Mouse (Mus musculus): ENCODE data around the gene Csf1.
"Not testable (repeated sequence)": the region's sequence is repeated elsewhere in the genome, so short reads cannot be mapped to it uniquely, and the experiment has no call there.

Gene Csf1

DNA sequence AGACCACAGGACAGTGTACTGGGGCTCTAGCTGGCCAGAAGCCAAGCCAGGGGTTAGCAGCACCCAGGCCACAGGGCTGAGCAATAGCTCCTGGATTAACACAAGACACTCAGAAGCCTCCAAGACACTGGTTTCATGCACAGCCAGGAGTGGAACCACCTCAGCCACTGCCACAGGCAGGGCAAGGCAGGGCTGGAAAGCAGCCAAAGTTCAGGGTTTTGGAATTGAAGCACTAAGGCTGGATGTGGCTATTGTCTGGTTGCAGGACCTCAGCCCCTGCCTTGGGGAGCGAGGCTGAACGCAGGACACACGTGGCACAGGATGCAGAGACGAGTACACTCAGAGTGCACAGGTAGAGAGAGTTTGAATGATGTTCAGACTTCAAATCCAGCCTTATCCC is 10.8 kb downstream of the Csf1 start:
- no peak for DNase-seq (ENCODE audit: extremely low spot score)

DNA sequence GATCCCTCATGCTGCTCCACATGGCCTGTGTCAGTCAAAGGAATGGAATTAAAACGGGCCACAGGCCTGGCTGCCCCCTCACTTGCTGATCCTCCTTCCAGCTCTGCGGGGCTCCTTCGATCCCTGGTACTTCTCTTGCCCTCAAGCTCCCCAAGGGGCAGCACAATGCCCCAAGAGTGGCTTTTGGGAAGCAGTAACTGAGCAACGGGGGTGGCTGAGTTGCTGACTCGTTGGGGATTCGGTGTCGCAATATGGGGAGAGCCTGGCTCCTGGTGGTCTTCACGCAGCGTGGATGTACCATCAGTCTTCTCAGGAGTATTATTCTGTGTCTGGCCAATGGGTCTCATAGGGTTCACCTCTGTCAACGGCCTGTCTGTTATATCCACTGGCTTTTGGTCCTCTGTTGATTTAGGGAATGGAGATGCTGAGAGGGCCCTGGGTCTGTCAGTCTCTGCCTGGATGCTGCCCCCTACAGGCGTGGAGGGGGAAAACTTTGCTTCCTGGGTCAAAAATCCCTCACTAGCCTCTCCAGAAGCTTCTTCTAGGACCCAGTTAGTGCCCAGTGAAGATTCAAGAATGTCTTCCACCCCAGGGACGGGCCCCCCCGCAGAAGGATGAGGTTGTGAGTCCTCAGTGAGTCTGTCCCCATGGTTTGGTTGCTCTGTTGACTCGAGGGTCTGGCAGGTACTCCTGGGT is 11.9 kb downstream of the Csf1 start:
- no peak for DNase-seq (ENCODE audit: extremely low spot score)

DNA sequence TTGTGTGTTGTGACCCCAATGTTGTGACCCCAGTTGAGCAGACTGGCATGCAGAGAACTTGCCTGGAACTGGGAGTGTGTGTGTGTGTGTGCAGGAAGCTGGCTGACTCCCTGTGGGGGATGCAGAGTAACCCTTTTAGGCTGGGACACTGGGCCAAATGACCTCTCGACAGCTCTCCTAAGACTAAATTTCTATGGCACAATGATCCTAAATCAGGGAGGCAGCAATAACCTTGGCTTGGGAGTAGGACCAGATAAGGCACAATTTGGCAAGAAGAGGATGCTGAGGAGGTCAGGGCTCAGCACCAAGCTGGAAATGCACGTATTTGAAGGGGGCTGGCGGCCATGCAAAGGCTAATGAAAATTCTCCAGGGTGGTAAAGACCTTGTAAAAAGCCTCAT is 14.2 kb downstream of the Csf1 start:
- DNase-seq (ENCODE audit: extremely low spot score) = no peak

DNA sequence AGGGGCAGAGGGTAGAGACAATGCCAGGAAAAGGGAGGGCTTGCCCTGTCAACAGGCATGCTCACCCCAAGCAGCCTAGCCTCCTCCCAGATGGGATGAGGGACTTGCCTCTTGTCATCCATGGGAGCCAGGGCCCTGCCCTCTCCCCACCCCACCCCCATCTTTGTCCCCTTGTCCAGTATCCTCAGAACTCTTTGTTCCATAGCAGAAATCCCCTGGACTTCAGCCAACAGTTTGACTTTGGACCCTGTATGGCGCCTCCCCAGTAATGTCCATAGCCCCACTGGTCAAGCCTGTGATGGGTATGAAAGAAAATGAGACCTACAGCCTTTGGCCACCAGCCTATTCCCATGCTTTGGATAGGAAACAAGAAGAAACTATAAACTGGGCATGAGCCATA is 16.6 kb downstream of the Csf1 start:
- no peak for DNase-seq (ENCODE audit: extremely low spot score)

DNA sequence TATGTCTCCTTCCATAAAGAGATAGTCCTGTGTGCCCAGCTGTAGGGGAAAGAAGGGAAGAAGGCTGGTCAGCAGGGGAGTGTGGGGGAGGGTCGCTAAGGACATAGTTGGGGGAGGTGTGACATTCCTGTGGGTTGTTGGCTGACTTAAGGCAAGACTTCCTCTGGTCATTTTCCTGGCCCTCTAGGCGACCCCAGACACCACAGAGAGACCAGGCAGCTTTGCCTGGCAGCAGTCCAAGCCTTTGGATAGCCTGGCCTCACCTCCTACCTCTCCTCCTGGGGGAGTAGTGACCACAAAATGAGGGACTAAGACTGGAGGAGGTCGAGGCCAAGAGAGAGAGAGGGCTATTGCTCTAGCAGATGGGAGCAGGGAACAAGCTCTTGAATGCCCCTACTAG is 17.2 kb downstream of the Csf1 start:
- DNase-seq (ENCODE audit: extremely low spot score) = no peak

DNA sequence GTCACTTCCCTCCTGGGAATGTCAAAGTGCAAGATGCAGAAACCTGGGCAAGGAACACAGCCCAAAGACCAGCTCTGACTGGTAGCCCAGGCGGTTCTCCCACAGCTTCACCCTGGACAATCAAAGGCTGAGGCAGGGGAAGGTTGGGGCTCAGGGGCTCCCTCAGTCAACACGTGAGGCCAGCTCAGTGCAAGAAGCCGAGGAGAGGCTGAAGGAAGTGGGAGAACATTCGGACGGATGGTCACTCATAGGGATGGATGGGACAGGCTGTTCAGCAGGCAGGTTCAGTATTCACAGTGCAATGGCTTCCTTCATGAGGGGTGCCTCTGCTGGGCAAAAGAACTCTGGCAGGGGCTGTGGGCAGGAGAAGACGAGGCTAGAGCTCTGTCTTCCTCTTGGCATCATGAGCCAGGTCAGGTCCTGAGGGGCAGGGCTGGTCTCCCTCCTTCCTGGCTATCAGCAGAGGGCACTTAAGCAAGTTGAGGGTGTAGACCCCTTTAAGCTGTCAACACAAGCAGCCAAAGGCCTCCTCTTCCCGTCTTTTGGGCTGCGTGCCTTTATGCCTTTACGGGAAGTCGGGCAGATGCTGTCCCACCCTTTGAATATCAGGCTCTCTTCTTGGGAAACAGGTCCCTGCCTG is 18.1 kb downstream of the Csf1 start:
- DNase-seq (ENCODE audit: extremely low spot score) = no peak

DNA sequence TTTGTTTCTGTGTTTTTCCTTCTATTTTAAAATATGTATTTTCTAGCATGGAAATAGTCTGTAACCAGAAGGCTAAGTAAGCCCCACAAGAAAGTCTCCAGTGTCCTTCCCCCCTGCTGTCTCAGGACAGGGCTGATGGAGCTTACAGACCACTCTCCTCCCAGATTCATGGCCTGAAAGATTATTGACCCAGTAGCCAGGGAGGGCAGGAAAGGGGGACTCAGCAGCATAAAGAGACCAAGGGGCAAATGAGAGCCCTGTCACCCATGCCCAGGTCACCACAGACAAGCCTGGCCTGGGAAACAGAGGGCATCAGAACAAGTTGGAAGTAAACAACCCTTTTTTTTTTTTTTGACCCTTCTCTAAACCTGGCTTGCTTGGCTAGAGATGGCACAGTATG is 18.9 kb downstream of the Csf1 start:
- DNase-seq (ENCODE audit: extremely low spot score) = no peak

DNA sequence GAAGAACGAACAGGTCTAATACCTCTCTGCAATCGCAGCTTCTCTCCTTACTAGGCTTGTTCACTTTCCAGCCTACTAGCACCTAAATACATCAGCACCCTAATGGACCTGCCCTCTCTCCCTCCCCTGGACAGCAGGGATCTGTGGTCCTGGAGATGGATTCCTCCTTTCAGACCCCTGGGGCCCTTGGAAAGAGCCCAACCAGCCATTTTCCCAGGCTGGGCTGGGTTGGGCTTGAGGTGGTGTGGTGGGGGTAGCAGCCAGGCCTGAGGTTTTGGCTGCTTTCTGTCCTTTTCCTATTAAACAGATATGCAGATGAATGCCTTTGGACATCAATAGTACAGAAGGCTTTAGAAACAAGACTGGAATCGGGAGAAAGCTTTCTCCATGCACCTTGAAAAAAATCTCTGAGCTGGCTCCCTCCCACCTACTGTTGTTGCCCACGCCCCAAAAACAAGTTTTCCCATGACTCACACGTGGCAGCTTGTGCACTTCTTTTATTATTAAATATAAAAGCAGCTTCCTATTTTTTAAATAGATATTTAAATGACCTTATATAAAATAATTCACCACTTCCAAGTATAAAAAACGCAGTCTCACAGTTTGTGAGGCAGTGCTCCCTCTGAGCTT is 19.6 kb downstream of the Csf1 start:
- DNase-seq (ENCODE audit: extremely low spot score) = peak; percentile 90

DNA sequence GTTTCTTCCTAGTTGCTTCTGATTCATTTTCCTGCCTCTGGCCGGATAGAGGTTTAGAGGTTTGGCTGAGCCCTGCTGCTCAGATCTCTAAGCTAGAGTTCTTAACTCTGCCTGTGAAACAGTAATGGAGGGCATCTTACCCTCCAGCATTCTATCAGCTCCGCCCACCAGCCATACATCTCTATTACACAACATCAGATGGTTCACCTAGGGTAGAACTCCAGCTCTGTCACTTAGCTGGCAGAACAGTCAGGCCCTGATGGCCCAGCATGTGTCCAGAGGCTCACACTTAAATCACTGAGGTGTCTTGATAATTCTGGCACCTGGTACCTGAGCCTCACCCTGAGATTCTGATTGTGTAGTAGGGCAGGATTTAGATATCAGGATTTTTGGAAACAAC is 20.3 kb downstream of the Csf1 start:
- no peak for DNase-seq (ENCODE audit: extremely low spot score)

DNA sequence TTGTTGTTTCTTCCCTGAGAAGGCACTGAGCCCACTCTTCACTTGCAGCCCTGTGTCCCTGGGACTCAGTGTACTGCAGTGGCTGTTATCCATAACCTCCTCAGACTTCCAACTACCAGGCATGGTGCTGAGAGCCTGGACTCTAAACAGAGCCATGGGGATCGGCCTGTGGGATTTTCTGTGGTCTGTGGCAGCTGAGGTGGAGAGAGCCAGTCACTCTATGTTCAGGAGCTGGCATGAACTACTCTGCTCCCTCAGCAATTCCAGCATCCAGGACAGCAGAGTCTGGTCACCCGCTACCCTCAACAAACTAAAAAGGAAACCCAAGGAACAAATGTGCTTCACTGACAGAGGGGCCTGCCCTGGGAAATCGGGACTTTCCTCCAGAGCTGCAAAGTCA is 20.8 kb downstream of the Csf1 start:
- no peak for DNase-seq (ENCODE audit: extremely low spot score)

DNA sequence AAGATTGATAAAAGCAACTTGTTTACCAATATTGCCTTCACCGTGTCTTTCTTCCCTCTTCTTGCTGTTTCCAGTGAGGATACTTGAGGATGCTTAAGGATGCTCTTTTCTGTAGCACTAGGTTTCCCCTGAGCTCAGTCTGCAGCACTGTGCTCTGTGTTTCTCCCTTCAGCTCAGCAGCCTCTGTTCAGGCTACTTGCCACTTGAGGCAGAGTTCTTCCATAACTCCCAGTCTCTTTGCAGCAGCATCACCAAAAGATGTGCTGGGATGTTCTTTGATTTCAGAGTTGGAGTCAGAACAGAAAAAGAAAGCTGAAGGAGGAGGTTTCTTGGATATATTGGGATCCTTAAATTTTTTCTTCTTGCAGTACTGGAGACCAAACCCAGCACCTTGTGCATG is 21.6 kb downstream of the Csf1 start:
- no peak for DNase-seq (ENCODE audit: extremely low spot score)

DNA sequence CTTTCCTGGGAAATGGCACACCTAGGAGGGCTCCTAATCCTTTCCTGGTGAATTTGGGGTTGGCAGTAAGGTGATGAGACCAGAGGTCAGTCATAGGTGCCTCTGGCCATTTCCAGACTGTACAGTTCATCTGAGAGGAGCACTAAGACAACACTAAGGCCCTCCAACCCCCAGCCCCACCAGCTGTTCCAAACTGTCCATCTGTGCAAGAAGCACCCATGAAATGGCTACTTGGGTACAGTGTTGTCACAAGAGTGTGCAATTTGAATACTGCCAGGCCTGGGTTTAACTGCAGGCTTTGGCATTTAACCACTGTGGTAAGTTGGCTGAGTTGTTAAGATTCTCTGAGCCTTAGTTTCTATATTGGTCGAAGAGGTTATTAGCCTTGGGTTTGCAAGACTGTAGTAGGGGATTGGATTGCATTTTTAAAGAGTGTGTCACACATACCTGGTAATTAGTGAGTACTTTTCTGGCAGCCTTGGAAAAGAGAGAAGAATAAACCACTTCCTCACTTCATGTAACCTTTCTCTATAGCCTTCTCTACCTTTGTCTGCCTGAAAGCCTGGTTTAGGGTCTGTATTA is 22.6 kb downstream of the Csf1 start:
- no peak for DNase-seq (ENCODE audit: extremely low spot score)

DNA sequence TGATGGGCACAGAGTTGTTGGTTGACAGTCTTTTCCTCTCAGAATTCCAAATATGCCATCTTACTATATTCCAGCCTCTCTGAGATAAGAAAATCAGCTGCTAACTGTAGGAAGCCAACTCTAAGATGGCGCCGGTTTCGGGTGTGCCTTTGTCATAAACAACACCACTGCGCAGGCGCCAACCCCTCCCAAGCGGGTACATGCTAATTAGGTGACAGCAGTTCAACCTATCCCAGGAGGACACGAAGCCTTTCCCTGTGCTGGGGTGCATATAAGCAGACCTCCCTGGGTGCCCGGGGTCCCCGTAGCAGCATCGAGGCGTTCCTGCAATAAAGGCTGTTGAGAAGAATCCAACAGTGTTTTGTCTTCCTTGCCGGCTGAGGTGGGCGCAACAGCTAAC is 24.6 kb downstream of the Csf1 start:
- not testable (repeated sequence) for DNase-seq (ENCODE audit: extremely low spot score)

DNA sequence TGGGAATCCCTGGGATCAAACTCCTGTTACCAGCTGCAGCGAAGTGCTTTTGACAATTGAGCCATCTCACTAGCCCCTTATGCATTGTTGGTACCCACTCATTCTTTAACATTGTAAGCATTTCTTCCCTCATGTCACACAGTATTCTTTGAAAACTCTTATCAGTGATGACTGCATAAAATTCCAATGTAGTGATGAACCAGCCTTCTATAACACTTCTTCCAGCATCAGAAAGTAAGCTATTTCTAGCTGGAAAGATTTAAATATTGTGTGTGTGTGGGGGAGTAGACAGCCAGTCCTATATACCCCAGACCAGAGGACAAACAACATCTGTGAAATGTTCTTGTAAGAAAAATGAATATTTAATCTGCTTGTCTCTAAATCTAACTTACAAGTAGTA is 26.9 kb downstream of the Csf1 start:
- no peak for DNase-seq (ENCODE audit: extremely low spot score)

DNA sequence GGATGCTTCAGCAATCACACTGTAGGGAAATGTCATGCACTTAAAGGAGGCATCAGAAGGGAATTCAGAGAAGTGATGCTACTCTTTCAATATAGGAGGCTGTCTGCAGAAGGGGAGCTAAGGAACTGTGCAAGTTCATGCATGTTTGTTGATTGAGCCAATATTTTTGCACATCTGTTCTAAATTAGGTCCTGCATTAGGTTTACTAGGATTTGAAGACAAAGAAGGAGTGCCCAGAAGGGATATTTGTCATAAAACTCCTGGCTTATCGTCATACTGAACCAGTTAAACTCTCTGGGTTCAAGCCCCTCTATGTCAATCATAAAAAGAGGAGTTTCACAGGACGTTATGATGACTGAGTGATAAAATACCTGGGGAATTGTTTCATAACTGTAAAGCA is 30.0 kb downstream of the Csf1 start:
- no peak for DNase-seq (ENCODE audit: extremely low spot score)

DNA sequence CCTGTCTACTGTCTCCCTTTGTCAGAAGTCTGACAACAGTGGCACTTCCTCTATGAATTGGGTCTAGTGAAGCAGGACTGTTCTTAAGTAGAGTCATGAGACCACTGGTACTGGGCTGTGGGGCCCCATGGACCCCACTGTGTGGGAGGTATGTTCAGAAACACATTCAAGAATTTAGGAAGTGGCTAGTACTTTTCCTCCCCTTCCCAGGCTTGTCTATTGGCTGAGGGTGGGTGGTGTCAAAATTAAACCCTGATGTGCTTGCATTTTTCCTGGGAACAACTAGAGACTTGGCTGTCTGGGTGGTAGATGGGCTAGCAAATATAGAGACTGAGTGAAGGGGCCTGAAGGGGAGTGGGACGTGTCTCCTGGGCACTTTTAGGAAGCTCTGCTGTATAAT is 31.8 kb downstream of the Csf1 start:
- DNase-seq (ENCODE audit: extremely low spot score) = no peak

DNA sequence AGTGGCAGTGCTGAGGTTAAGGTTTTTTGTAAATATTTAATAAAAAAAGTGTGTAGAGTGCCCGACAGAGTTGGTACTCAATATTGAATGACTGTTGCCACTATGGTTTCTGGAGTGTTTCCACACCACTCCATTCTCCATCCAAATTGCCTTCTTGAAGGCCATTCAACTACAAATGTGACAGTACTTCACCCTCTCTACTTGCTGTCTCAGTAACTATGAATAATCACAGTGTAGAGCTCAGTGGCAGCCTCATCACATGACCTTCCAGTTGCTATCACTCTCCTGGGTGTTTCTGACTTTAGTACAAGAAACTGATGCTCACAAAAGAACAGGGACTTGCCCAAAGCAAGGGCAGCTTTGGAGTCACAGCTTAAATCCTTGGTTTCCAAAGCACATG is 44.3 kb downstream of the Csf1 start:
- DNase-seq (ENCODE audit: extremely low spot score) = no peak

DNA sequence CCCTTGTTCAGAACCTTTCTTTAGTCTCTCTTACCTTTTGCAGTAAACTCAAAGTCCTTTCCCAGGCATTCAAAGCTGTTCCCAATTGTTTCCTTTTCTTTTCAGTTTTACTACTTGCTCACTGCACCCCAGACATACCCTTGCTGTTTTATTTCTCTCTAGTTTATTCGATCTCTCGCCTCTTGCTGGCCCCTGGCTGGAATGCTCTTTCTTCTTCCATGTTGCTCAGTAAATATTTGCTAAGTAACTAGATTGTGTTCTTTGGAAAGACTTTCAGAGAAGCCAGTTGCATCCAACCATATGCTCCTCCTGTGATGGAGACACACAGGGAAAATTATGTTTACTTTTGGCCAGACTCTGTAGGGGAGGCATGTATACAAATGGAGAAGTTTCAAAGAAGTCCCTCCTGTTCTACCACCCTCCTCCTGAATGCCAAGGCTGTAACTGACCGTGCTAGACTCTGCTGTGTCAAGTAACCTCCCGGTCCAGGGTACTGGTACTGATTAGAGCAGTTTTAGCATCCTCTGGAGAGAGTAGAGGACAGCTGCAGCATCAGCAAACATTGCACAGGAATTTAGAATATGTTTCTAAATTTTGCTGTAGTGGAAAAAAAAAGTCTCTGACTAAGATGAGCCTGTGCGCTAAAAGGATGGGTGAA is 45.9 kb downstream of the Csf1 start:
- peak; percentile 9 for DNase-seq (ENCODE audit: extremely low spot score)

DNA sequence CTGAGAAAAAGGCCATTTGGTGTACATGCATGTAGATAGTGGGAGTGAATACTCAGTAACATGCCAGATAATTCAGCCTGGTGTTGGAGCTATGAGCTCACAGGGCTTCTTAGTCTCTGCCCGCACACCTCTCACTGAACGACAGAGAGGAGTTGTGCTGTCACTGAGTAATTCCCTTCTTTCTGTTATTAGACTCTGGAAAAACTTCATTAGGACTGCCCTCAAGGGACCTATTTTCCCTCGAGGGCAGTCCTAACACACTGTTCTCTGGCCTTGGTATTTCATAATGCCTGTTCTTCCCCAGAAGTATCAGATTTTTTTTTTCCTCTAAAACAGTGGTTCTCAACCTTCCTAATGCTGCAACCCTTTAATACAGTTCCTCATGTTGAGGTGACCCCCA is 48.2 kb downstream of the Csf1 start:
- DNase-seq (ENCODE audit: extremely low spot score) = no peak

DNA sequence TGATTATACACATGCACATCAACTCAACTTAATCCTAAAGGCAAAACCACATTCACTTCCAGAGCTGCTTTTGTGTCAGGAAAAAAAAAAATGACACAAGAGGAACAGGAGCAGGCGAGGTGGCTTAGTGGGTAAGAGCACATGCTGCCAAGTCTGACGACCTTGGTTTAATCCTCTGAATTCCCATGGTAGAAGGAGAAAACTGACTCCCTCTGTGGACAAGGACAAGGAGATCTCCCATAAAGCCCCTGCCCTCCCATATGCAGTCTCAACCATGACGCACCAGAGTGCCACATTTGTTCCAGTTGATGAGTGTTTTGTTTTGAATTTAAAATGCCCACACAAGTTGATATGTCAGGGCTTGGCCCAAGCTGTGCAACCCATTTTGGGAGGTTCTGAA is 51.1 kb downstream of the Csf1 start:
- no peak for DNase-seq (ENCODE audit: extremely low spot score)

DNA sequence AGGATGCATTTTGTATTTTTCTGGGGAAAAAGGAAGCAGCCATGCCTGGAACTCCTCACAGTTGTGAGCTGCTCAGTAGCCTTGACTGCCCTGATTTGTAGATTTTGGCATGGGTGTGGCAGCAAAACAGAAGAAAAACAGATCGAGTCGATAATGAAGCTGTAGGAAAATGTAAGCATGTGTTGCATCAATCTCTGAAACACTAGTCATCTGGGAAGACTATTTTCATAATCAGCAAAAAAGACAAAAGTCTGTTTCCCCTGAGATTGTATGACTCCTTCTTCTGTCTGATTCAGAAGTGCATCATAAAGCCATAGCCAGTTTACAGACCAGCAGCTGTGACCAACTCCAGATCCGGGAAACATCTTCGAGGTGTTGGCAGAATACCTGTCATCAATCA is 53.0 kb downstream of the Csf1 start:
- no peak for DNase-seq (ENCODE audit: extremely low spot score)

DNA sequence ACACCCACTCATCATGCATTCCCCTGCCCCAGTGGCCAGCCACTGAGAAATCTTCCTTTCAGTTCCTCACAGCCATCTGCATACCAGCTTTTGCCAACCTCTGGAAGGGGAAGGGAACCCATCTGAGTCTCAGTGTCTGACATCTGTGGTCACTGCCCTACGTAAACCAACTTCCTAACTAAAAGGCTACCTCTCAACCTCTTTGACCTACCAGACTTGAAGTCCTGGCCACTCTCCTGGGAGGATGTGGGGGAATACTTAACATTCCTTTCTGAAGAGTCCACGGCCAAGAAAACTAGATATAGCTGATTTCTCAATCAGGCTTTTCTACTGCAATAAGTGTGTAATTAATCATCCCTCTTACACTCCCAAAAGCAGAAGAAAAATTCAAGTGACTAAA is 54.1 kb downstream of the Csf1 start:
- DNase-seq (ENCODE audit: extremely low spot score) = no peak

DNA sequence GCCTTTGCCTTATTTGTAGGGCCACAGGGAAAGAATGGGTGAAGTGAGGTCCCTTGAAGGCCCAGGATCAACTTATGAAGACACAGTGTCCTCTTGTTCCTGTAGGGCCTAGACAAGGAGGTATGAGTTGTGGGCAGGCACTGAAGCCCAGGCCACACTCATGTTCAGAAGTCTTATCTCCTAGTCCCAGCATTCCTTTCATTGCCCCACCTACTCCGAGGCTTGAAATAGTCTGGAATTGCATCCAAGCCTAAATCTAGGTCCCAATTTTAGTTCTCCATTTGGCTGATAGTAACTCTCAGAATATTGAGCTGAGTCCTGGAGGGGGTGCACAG is 55.9 kb downstream of the Csf1 start:
- DNase-seq (ENCODE audit: extremely low spot score) = no peak
